8 mouse cellular contexts compared by ENCODE assay signal in genomic region chr17:32550900-32551770, GRCm38 (mm10). TPM values are rescaled to one million over a fixed set of nuclear protein-coding genes. Genes with fewer than 3 reads are reported as not detected.
DNase-seq lines count a peak whose midpoint lies in the region; ATAC-seq and TF ChIP-seq lines count a peak whose summit lies in the region.

No protein-coding gene starts in this region.

- no peaks in the 10 kb centered on the region for H3K36me3 ChIP-seq in heart, embryonic 13.5 days
- no peaks in the 10 kb centered on the region for H3K36me3 ChIP-seq in kidney, postnatal 0 days (ENCODE audit: insufficient read depth, low read length)
- no peaks in the 10 kb centered on the region for H3K36me3 ChIP-seq in stomach, embryonic 14.5 days (ENCODE audit: control insufficient read depth, insufficient read depth, low read length)

- no peaks in the 10 kb centered on the region for H3K27me3 ChIP-seq in heart, embryonic 13.5 days (replicated peaks)
- H3K27me3 ChIP-seq in kidney, postnatal 0 days (ENCODE audit: insufficient read depth, low read length): no peaks in the 10 kb centered on the region
- no peaks in the 10 kb centered on the region for H3K27me3 ChIP-seq in stomach, embryonic 14.5 days (ENCODE audit: control insufficient read depth, insufficient read depth, low read length)

- H3K9me3 ChIP-seq in heart, embryonic 13.5 days: no peaks in the 10 kb centered on the region
- H3K9me3 ChIP-seq in kidney, postnatal 0 days (replicated peaks; ENCODE audit: low read length): no peaks in the 10 kb centered on the region
- H3K9me3 ChIP-seq in stomach, embryonic 14.5 days (ENCODE audit: control insufficient read depth, low read depth, low read length): no peaks in the 10 kb centered on the region

- peak overlapping the region; percentile 70 for H3K4me2 ChIP-seq in heart, embryonic 13.5 days
- H3K4me2 ChIP-seq in kidney, postnatal 0 days (ENCODE audit: low read length): peak overlapping the region; percentile 50
- H3K4me2 ChIP-seq in stomach, embryonic 14.5 days (replicated peaks; ENCODE audit: low read depth, low read length): peak overlapping the region; percentile 35

- peak; percentile 82 for TF ChIP-seq CTCF in kidney, postnatal 0 days (IDR thresholded peaks at IDR 0.05; ENCODE audit: low read depth)

- DNase-seq in CD8-positive naive resting alpha-beta T cell, adult 2 months (ENCODE audit: low read depth in 2 of 2, low spot score in 2 of 2): peak; percentile 67 to 71
- peak; percentile 95 for DNase-seq in brain, adult 2 months (ENCODE audit: low read depth, low spot score)
- DNase-seq in kidney, postnatal 0 days (ENCODE audit: low spot score): peak; percentile 87
- peak; percentile 78 for DNase-seq in liver
- peak; percentile 27 to 58 for DNase-seq in monocyte, adult 2 months (ENCODE audit: low read depth in 1 of 2, low spot score in 2 of 2)

- H3K9ac ChIP-seq in heart, embryonic 13.5 days: peak overlapping the region; percentile 66
- H3K9ac ChIP-seq in kidney, postnatal 0 days (ENCODE audit: low read depth, low read length): no peak overlapping the region
- no peak overlapping the region for H3K9ac ChIP-seq in stomach, embryonic 14.5 days (replicated peaks; ENCODE audit: low read depth, low read length)

- peak; percentile 62; the same call in 1 of the 2 replicates for ATAC-seq in erythroblast, adult 5-6 weeks (replicated peaks; ENCODE audit: low FRiP score, poor library complexity, severe bottlenecking)
- ATAC-seq in heart, embryonic 13.5 days (ENCODE audit: extremely low read depth, insufficient number of reproducible peaks, low FRiP score, low TSS enrichment): 0 out of 2 replicates have a peak, but pooled peaks have one; percentile 51
- ATAC-seq in kidney, postnatal 0 days (replicated peaks; ENCODE audit: low FRiP score, low read depth): peak; percentile 85
- ATAC-seq in stomach, embryonic 14.5 days (ENCODE audit: insufficient number of reproducible peaks, insufficient read depth, low FRiP score, low read depth): peak; percentile 46; the same call in 1 of the 2 replicates

- WGBS in heart, embryonic 13.5 days: 10% methylated on average over 20 of the region's 20 CpGs
- 15% methylated on average over 20 of the region's 20 CpGs for WGBS in kidney, postnatal 0 days
- WGBS in stomach, embryonic 14.5 days: 16% methylated on average over 20 of the region's 20 CpGs

- no peak overlapping the region for H3K27ac ChIP-seq in heart, embryonic 13.5 days (replicated peaks)
- H3K27ac ChIP-seq in kidney, postnatal 0 days: no peak overlapping the region
- no peak overlapping the region for H3K27ac ChIP-seq in stomach, embryonic 14.5 days (ENCODE audit: low read length)

- peak overlapping the region; percentile 46 for H3K4me3 ChIP-seq in heart, embryonic 13.5 days
- H3K4me3 ChIP-seq in kidney, postnatal 0 days (replicated peaks; ENCODE audit: low read depth, low read length): no peak overlapping the region
- peak overlapping the region; percentile 13 for H3K4me3 ChIP-seq in stomach, embryonic 14.5 days (ENCODE audit: low read depth, low read length)

- 0 out of 2 replicates have a peak, but pooled peaks cover 7% of the 10 kb centered on the region for H3K4me1 ChIP-seq in heart, embryonic 13.5 days
- no peaks in the 10 kb centered on the region for H3K4me1 ChIP-seq in kidney, postnatal 0 days (replicated peaks; ENCODE audit: insufficient read depth, low read length)
- H3K4me1 ChIP-seq in stomach, embryonic 14.5 days (ENCODE audit: control insufficient read depth, insufficient read depth, low read length): no peaks in the 10 kb centered on the region

RNA-seq across cellular contexts. Expression of gene Cyp4f16, which starts 14.8 kb away (rescaled TPM):
- total RNA-seq in erythroblast, adult 5-6 weeks (2015; ENCODE audit: low replicate concordance): 2.5 and 3.3 TPM in 2 replicates
- total RNA-seq in erythroblast, adult 5-6 weeks (2017; ENCODE audit: low replicate concordance): 5.2 and 5.5 TPM in 2 replicates
- polyA plus RNA-seq in heart, embryonic 13.5 days (2015; fragmentation: Nextera tagmentation; extraction: Ambion mirVana): 17.0 and 18.6 TPM in 2 replicates
- polyA plus RNA-seq in kidney, postnatal 0 days (2015; fragmentation: Nextera tagmentation; extraction: Ambion mirVana): 24.0 and 25.4 TPM in 2 replicates
- 19.9 and 21.6 TPM in 2 replicates for polyA plus RNA-seq in stomach, embryonic 14.5 days (2014; fragmentation: Nextera tagmentation; extraction: Ambion mirVana)

RNA-seq across cellular contexts. Expression of gene Cyp4f17, which starts 45.3 kb away (rescaled TPM):
- total RNA-seq in erythroblast, adult 5-6 weeks (2015; ENCODE audit: low replicate concordance): not detected in 2 replicates
- not detected in 2 replicates for total RNA-seq in erythroblast, adult 5-6 weeks (2017; ENCODE audit: low replicate concordance)
- polyA plus RNA-seq in heart, embryonic 13.5 days (2015; fragmentation: Nextera tagmentation; extraction: Ambion mirVana): 6.4 and 7.5 TPM in 2 replicates
- polyA plus RNA-seq in kidney, postnatal 0 days (2015; fragmentation: Nextera tagmentation; extraction: Ambion mirVana): 6.6 and 6.8 TPM in 2 replicates
- 10.1 and 10.6 TPM in 2 replicates for polyA plus RNA-seq in stomach, embryonic 14.5 days (2014; fragmentation: Nextera tagmentation; extraction: Ambion mirVana)

Comparison
In these comparisons a context has a peak if more than half of its experiments do, and no peak if none do; other contexts are left out.
1. DNase-seq: peak in every context shown above with its lines; median percentile 95 in brain, adult 2 months; 87 in kidney, postnatal 0 days; 78 in liver; 69 in CD8-positive naive resting alpha-beta T cell, adult 2 months; 42 in monocyte, adult 2 months.